Mouse (Mus musculus) T-helper 17 cell (primary cell): ENCODE measurements around the gene Dscaml1.

Source experiments
- in situ Hi-C, 2 experiments: fragments of 300-600 bp; cut with MboI, MseI; formaldehyde crosslinking; loops; 1 replicate in 1 of 2; 2 replicates in 1 of 2; pipeline ENCODE4 v1.15.1; 2025; ENCODE audit warnings: high pct_unique_total_duplicates in 2 of 2

Gene Dscaml1

DNA sequence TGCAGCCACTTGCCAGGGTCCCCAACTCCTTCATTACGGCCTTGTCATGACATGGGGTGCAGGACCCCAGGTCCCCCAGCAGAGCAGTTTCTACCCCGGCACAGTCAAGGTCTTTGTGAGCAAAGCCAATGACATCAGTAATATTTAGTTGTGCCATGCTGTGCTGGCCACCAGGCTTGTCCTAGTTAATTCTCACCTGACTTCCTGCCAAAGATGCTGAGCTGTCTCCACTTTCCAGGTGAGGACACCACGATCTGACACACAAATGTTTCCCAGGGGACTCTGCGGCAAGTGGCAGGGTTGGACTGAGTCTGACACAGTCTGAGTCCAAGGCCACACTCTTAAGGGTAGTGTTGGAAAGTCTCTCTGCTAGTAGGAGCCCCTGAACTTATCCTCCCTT, at the start of gene Dscaml1:
Dscaml1 (plus strand) TSS at position 173 of the 400 bp plus-strand sequence.
- in situ Hi-C loops, result no loop called here

DNA sequence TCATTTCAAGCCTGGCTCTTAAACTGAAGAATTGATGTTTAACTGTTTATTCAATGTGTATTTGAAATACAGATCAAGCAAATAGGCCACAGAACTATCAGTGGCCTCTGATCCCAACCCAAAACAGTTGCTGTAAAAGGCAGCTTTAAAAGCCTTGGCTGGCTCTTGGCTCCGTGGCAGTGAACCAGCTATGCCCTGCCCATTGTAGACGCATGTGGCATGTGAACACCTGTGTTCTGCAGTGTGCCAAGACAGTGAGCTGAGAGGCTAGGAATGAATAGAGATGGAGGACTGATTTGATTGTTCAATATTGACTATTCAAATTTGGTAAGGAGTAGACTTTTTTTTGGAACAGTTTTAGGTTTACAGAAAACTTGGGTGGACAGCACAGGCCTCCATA, 49.5 kb upstream of the Dscaml1 start:
- in situ Hi-C loops, result no loop called here

DNA sequence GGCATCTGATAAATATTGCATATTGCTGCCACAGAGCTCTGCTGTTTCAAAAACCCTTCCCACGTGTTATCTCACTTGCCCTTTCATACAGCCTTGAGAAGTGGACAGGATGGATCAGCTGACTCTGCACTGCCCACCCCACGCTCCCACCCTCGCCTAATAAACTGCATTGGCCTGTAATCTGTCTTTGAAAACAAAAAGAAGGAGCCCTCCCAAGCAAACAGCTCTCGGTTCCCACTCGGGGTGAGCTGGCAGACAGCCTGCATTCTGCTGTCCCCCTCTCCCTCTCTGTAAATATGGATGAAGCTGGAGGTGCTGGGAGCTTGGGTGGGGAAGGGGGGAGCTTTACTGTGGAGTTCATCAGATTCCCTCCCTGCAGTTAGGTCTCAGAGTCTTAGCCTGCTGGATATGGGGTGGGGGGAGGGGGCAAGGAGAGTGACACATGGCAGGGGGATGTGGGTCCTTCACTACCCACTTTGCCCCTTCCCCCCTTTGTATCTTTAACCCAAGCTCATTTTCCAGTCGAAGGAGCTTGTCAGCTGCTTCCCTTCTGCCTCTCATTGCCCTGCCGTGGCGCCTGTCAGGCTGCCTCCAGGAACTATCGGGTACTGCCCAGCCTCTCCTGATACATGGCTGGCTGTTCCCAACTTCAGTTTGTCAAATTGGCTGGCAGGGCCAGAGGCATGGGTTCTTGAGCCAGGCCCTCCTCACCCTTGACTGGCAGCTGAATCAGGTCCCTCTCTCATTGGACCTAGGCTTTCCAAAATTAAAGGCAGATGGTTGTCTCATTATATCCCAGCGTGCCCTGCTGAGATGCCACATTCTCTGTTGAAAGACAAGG, 45.8 kb upstream of the Dscaml1 start:
- in situ Hi-C loops, result loop anchor here in 1 of 2 experiments (5.0 kb wide), 1 partner anchor 233 kb away; no protein-coding TSS in a partner anchor

DNA sequence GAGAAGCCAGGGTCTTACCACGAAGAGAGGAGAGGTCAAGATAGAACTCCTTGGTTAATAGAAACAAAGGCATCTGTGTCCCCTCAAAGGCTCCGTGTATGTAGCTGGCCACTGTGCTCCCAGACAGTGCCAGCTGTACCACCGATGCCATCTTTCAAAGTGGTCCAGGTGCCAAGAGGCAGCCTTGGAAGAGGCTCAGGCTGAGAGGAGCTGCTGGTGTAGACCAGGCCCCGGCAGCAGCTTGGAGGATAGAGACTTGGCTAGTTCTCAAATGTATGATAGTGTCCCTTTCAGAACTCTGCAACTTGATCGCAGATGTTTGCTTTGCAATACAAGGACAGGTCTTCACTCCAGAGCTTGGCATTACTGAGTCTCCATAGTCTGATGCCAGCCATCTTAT, 44.1 kb upstream of the Dscaml1 start:
- in situ Hi-C loops, result loop anchor here in 1 of 2 experiments (5.0 kb wide), 1 partner anchor 235 kb away; no protein-coding TSS in a partner anchor

DNA sequence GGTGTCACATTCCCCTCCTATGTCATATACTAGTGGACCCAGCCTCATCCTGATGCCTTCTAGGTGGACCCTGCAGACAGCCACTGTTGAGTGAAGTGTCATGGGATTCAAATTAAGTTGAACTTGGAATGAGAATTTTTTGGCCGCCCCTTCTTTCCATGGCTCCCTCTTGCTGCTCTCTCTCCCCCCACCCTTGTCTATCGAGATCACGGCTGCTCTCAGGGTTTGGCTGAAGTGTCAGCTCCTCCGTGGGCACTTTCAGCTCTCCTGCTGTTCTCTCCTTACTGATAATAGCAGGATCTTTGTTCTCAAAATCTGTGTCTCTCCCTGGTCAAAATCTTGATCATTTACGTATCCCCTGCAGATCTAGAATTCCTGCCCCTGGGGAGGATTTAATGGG, 43.6 kb upstream of the Dscaml1 start:
- in situ Hi-C loops, result loop anchor here in 1 of 2 experiments (5.0 kb wide), 1 partner anchor 236 kb away; no protein-coding TSS in a partner anchor

DNA sequence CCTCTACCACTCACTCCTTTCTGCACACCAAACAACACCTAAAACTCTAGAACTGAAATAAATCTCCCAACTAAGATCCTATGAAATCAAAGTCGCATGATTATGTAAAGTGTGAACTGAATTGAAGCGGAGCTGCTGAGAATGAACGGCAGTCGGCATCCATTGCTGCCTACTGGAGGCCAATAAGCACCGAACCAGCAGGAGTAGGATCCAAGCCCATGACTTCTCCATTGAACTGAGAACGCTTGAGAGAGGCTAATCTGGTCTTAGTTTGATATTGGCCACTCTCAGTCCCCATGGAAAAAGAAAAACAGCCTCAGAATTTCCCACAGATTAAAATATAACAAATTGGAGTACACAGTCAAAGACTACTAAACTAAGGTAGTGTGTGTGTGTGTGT, 42.5 kb upstream of the Dscaml1 start:
- in situ Hi-C loops, result loop anchor here in 1 of 2 experiments (5.0 kb wide), 1 partner anchor 237 kb away; no protein-coding TSS in a partner anchor

DNA sequence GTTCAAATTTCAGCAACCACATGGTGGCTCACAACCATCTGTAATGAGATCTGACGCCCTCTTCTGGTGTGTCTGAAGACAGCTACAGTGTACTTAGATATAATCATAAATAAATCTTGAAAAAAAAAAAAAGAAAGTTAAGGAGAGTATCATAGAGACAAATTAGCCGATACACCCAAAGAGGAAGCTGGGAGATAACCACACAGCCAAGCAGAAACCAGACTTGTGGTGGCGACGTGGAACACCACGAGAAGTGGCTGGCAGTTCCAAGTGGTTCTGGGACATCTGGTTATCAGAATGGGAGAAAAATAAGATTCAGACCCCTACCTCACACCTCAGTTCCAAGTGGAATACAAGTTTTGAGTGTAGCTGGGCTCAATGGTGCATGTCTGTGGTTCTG, 39.7 kb upstream of the Dscaml1 start:
- in situ Hi-C loops, result no loop called here

DNA sequence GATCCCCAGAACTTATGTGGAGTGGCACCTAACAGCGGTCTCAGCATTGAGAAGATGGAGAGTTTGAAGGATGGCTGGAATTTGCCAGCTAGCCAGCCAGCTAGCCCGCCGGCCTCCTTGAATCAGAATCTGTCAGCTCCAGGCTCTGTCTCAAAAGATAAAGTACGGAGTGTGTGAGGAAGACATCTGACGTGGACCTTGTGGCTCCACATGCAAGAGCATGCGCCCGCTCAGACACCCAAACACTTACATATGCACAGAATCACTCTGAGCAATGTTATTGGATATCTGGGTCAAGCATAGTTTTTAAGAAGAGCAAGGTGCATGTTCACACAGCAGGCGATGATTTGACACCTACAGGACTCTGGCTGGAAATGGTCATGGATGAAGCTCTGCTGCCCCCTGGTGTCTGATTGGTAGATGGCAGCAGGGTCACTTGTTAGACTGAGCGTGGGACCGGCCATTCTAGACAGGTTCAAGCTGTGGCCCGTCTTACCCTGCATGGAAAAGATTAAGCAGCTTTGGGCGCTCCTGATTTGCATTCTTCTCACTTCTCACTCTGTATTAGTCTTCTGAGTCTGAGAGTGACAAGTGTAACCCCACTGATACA, 37.9 kb upstream of the Dscaml1 start:
- in situ Hi-C loops, result no loop called here

DNA sequence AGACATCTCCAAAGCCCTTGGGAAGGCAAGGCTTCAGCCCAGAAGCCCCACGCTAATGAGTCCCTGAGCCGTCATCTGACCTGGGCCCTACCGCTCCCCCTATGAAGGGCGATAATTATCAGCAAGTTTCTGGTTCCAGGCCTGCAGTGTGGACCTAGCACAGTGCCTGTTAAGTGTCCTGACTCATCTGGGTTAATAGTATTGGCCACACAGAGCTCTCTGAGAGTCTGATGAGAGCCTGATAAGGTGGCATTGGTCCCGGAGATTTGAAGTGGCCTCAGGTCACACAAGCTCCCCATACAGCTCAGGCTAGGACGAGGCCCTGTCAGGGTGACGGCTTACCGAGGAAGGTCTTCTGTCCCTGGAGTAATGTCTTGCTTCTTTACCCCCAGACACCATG, 36.8 kb upstream of the Dscaml1 start:
- in situ Hi-C loops, result no loop called here

DNA sequence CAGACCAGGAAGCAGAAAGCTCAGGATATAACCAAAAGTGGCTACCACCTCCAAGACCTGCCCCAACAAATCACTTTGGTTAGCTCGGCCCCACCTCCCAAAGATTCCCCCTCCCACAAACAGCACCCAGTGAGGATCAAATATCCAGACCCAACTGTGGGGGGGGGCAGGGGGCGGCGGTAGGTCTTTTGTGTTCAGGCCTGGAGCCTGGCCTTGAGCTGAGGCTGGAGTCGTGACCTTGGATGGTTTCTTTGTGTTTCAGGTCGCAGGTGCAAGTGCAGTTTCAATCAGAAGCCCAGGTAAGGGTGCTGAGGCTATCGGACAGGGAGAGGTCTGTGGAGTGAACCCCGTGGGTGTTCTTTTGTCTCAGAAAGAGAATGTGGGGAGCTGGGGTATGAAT, 35.1 kb upstream of the Dscaml1 start:
- in situ Hi-C loops, result loop anchor here (5.0 to 10.0 kb wide), 3 partner anchors 89 to 366 kb away; no protein-coding TSS in a partner anchor

DNA sequence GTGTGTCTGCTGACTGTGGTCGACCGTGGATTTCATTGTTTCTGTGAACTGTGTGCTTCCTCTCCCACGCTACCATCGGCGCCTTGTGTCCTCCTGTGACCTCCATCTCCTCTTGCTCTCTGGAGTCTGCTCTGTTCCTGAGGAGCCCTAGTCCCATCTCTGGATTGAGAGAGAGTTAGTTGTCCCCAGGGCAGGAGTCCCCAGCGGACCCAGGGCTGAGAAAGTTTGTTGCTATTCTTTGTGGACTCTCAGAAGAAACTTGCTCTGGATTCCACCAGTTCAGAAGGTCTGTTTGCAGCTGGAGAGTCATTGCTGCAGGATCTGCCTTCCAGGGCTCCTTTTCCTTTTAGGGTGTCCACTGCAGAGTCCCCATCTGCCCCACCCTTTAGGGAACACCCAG, 31.2 kb upstream of the Dscaml1 start:
- in situ Hi-C loops, result loop anchor here in 1 of 2 experiments (10.0 kb wide), 1 partner anchor 370 kb away; no protein-coding TSS in a partner anchor

DNA sequence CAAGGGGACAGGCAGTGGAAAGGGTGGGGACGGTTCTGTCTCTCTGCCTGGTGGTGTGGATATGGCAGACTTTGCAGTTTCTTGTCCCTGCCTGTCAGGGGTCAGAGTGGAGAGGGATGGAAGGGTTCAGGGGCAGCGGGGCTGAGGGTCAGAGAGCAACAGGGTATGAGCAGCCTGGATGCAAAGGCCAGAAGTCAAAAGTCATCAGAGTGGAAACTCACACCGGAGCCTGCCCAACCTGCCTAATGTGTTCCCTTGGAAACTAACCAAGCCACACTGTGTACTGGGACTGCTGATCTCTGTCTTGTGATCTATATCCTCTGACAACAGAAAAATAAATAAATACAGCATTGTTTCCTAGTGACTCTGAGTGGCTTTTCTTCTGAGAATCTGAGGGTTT, 30.6 kb upstream of the Dscaml1 start:
- in situ Hi-C loops, result loop anchor here in 1 of 2 experiments (10.0 kb wide), 1 partner anchor 371 kb away; no protein-coding TSS in a partner anchor

DNA sequence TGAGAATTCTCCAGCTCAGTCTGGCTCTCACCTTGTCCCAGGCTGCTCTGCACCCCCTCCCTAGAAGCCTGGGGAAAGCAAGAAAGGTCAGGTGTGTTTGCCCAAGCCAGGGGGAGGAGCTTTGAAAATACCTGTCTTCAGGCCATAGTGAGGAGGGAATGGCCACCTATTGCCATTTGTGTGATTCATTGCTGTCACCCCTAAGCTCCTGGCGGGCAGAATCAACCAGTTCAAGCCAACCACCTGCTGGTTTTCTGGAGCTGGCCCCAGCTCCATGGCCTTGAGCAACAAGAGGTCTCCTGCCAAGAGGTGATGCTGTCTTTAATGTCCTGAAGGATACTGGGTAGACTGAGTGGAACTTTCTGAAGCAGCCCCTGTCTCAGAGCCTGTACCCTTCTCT, 28.1 kb upstream of the Dscaml1 start:
- in situ Hi-C loops, result loop anchor here in 1 of 2 experiments (10.0 kb wide), 1 partner anchor 374 kb away; no protein-coding TSS in a partner anchor

DNA sequence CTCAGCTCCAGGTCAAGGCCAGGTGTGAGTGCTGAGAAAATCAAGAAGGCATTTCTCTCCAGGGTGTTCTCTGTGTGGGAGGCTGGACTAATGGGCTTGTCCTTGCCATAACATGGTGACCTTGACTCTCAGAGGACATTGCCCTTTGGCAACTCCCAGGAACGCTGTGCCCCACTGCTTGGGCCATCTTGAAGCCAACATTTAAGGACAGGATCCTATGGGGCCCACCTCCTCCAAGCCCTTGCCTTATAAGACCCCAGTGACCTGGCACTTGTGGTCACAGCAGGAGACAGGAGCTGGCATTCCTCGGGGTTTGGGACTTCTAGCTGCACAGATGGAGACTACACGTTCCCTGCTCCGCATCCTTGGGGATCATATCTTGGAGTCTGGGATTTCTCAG, 27.0 kb upstream of the Dscaml1 start, which contains the start of gene Fxyd2:
Fxyd2 (plus strand) TSS at position 236 of the 400 bp plus-strand sequence.
- in situ Hi-C loops, result loop anchor here in 1 of 2 experiments (10.0 kb wide), 1 partner anchor 375 kb away; no protein-coding TSS in a partner anchor

DNA sequence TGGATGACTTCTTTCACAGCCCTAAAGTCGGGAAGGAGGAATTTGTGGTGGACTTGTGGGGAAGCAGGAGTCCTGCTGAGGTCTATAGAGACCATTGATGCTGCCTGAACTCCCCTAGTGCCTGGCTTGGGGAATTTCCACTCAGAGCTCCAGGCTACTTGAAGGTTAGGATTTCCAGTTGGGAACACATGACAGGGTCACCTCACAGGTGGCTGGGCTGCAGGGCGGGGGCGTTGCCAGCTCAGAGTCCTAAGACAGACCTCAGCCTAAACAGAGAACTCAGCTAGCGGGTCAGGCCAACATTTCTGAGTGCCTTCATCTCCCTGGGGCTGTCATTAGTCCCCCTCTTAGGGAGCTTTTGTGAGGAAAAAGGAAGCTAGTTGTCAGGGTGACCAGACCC, 24.6 kb upstream of the Dscaml1 start:
- in situ Hi-C loops, result loop anchor here in 1 of 2 experiments (10.0 kb wide), 1 partner anchor 367 kb away; the partner anchor contains the start of gene Mpzl2

DNA sequence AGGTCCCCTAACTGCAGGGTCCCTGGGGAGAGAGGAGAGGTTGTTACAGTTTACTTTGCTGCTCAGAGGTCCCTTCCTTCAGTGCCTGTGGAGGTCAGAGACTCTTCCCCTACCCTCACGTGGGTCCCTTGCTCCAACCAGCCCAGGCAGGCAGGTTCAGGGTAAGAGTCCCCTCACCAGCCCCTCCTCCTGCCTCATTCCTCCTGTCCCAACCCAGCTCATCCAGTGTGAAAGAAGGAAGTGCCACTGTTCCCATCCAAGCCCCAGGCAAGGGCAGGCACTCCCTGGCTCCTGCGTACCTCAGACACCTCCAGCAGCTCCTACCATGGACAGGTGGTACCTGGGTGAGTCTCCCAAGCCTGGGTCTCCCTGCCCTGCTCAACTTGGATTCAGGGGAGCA, 23.5 kb upstream of the Dscaml1 start:
- in situ Hi-C loops, result loop anchor here in 1 of 2 experiments (10.0 kb wide), 1 partner anchor 368 kb away; the partner anchor contains the start of gene Mpzl2

DNA sequence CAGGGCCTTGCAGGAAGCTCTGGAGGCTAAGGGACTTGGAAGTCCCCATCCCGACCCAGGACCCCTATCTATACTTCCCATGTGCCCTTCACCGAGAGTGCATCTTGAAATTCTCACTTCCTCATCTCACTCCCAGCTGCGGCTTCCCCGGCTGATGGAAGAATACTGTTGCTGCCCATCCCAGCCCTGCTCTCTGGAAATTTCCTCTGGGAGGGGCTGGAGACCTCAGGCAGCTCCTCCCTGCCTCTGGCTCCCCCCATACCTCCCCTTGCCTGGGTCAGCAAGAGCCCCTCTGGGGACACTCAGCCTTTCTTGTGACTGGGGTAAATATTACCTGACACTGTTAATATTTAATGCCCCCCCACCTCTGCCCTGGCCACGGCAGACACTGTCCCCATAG, 20.7 kb upstream of the Dscaml1 start:
- in situ Hi-C loops, result loop anchor here in 1 of 2 experiments (10.0 kb wide), 1 partner anchor 371 kb away; the partner anchor contains the start of gene Mpzl2

DNA sequence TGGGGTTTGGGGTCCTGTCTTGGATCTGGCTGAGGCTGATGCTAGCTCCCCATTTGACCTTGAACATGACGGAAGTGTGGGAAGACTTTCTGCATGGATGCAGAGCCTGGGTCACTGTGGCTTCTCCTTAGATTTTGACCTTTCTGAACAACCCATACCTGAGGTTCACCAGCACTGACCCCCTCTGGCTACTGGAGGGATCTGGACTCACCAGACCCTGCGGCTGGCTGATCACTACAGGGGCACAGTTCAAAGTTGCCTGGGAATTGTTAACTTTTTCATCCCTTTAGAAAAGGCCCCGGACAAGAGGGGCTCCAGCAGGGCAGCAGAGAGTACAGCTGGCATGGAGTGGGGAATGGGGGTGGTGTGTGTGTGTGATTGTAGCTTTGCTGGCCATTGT, 19.6 kb upstream of the Dscaml1 start:
- in situ Hi-C loops, result loop anchor here in 1 of 2 experiments (10.0 kb wide), 1 partner anchor 372 kb away; the partner anchor contains the start of gene Mpzl2

DNA sequence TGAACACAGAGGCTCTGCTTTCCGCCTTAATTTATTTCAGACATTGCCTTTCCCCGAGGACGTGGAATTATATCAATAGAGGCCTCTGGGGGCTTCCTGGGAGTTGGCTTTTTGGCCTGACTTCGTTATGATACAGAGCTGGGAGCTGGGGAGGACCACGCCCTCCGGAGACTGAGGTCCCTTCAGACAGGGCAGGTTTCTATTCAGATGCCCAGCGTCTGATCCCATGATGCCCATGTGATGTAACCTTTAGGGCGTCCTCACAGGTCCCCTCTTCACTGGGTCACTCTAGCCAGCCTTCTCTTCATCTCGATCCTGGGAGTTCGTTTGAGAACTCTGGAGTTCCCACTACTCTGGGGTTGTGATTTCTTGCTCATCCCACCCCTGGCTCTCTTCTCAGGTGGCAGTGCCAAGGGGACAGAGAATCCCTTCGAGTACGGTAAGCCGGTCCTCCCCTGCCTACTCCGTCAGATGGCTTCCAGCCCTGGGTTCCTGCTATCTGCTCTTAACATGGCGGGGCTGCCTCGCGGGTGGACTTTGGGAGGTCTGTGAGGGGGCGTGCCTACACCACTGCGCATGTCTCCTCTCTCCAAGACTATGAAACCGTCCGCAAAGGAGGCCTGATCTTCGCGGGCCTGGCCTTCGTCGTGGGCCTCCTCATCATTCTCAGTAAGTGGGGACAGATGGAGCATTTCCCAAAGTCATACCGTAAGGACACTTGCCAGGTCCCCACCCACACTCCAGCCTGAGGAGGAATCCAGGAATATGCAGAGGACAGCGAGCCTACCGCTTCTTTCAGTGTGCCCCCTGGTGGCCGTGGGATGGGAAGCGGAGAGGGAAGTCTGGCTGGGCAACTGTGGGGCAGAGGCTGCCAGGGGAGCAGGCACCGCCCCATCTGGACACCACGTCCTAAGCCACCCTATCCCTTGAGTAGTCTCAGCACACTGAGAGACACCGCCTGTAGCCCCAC, 18.4 kb upstream of the Dscaml1 start:
- in situ Hi-C loops, result loop anchor here in 1 of 2 experiments (10.0 kb wide), 1 partner anchor 373 kb away; the partner anchor contains the start of gene Mpzl2

DNA sequence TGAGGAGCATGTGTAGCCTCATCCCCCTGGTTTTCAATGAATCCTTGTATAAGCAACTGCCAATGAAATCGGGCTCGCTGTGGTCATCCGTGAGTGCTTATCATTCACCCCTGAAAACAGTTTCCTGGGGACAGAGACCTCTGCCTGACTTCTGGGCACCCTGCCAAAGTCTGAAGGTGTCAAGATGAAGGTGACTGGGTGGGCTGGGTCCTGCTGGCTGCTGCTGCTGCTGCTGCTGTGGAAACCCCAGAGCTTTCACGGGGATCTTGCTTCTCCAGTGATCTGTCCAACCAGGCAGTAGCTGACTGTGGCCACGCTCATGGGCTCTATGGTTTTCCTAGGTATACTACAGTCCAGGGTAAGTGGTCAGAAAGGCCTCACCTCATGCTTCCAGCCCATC, 16.2 kb upstream of the Dscaml1 start:
- in situ Hi-C loops, result loop anchor here (5.0 kb wide), 2 partner anchors 108 to 113 kb away; no protein-coding TSS in a partner anchor
